Mouse (Mus musculus): Measurements from ENCODE around the gene Yap1.

Yap1 gene

DNA sequence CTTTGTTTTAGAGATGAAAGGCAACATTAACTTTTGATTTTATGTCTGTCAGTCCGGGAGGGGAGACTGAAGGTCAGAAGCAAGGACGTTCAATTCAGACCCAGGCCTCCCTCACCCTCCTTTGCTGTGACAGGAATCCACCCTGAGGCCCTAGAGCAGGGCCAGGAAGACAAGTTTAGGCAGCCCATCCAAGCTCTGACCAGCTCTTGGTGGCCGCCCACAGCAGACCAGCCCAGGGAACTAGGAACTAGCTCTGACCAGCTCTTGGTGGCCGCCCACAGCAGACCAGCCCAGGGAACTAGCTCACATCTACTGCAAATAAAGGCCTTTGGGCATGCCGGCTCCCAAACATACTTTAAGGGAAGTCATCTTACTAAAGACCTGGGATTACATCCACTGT is 26.8 kb downstream of the Yap1 start:
- in situ Hi-C loops (cut with MboI) = no loop called here

DNA sequence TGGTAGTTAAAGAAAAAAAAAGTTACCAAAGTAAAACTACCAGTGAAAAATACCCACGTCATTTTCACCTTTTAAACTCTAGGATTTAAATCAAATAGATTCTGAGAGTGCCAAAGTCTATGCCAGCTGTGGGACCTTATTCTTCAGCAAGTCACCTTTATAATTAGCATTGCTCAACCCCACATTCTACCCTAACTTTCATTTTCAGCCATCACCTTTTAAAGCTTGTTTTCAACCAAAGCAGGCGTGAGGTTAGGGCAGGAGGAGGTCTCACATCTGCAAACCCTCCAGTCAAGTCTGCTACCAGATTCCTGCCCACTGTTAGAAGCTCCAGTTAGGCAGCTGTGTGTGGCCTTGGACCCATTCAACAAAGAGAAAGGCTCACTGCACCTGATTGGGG is 32.4 kb downstream of the Yap1 start:
- in situ Hi-C loops (cut with MboI) = no loop called here

DNA sequence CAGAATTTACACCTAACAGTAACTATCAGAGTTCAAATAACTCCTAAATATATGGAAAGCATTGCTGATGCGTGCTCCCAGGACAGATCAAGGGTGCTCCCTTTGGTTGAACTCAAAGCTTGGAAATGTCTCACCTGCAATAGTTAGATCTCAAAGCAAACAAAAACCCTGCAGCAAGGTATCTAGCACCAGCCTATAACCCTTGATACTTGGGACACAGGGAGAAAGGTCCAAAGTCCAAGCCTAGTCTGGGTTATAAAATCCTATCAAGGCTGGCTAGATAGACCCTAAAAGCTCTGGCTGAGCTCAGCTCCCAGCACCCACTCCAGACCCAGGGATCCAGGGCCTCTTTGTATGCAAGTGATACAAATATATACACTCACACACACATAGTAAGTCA is 36.4 kb downstream of the Yap1 start:
- in situ Hi-C loops (cut with MboI) = no loop called here

DNA sequence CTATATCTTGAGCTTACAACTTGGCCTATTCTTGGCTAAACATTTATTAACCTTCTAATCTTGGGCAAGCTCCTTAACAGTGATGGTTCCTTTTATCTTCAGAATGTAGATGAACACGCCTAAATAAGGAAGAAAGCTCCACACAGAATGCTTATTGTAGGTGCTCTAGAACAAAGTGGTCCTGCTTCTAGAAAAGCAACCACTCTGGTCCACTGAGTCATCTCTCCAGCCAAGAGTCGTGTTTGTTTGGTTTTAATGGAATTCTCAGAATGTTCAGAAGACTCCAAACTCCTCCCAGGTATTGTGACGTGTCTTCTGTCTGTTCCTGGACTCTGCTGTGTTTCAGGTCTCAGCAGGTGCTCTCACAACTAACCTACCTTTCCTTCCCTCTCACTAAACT is 38.8 kb downstream of the Yap1 start:
- in situ Hi-C loops (cut with MboI) = no loop called here

DNA sequence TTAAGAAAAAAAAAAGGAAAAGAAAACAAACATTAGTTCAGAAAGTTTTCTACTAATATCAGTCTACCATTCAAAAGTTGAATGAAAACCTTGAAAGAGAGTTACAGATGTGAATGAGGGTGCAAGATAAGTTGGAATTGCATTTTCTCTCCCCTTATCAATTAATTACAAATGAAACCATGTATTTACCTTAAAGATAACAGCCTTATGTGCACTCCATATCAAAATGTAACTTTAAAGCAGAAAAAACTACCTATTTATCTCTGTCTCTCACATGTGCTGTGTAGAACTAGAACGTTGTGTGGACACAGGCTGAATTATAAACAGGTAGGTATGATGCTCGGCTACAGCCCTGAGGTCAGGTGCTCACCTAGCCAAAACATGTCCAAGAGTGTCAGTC is 40.5 kb downstream of the Yap1 start:
- in situ Hi-C loops (cut with MboI) = no loop called here

DNA sequence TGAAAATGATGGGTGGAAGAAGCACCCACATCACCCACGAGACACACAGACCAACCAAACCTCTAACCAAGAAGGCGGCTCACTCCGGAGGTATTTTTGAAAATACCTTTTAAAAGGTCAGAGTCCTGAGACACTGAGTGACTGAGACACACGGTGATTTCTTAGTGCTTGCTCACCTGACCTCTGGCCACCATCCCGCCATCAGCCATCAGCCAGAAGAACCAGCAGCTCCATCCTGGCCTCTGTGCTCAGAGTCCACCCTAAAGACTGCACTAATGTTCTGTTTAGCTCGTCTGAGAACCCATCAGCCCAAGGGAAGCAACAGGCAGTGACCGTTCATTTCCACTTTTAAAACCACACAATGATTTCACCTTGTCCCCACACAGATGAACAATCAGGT is 41.5 kb downstream of the Yap1 start:
- in situ Hi-C loops (cut with MboI) = no loop called here

DNA sequence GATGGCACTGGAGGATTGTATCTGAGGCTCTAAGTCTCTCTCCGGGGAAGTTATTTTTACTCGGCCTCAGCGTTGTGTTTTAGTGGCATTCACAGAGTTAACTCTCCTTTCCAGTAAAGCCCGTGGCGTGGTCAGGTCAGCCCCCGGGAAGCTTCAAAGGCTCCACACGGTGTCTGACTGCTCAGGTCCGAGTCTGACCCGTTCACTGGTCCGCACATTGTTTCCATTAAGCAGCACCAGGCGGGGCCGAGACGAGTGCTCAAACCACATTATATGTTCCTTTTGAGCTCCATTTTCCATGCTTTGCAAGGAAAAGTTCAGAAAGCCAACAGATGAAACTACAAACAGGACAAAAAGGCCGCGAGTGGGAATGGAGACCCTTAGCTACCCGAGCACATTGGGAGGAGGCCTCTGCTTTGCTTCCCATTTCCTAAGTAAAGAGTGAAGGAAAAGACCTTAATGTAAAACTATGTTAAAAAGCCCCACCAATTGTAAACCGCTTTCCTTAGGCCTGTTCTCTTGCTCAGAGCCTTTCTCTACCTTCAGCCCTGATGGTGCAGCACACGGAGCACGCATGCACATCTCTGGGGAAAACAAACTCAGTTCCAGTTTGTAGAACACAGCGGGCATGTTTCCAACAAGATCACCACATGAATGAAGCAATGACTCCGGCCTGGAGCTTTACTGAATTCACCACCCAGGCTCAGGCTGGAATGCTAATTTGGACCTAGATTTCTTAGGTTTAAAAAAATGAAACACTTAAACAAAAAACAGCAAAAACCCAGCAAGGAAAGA is 42.8 kb downstream of the Yap1 start:
- in situ Hi-C loops (cut with MboI) = no loop called here

DNA sequence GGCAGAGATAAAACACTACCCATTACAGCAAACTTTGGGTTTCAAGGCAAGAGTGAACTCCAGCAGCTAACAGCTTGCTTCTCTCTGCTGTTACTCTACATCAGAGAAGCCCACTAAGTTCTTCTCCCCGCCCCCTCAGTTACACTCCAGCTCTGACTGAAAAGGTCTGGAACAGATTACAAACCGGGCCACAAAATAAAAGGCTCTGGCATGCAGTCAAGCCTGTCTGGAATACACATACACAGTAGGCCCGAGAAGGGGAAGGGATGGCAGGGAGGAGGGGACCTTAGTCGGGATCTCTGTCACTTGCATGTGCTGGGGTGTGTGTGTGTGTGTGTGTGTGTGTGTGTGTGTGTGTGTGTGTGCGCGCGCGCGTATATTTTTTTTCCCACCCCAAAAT is 44.0 kb downstream of the Yap1 start:
- in situ Hi-C loops (cut with MboI) = no loop called here

DNA sequence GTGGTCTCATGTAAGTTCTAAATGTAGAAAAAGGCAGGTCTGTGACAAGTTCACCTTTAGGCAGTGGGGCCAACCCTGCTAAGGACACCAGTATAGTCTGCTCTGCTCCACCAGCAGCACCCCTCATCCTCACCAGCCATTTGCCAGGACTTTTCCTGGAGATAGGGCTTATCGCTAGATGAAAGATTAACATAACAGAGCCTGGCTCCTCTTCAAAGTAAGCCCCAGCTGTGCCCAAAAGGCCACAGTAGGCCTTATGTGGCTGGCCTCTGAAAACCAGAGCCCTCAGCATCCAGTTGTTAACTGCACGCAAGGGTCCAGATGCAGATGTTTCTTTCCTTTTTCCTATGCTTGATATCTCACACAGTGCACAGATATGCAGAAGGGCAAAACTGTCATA is 45.1 kb downstream of the Yap1 start:
- in situ Hi-C loops (cut with MboI) = no loop called here

DNA sequence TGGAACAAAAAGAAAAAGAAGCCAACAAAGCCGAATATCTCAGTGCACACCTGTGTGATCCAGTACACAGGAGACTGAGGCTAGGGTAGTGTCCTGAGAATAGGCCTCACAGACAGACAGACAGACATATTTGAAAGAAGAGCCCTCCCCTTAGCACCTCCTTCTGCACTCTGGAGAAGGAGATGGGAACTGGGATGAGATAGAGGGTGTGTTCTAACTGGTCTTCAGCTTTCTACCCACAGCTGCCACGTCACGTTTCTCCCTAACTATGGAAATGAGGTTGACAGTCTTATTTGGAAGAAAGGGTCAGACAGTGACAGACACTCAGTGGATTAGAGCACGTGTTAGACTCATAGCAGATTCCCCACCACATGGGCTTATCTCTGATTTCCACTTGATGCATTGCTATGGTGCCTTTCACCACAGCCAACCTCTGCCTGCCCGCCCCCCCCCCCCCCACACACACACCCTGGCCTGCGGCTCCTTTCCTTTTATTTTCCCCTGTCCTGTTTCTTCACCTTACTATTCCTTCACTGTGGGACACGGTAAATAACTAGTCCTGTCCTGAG is 46.3 kb downstream of the Yap1 start:
- in situ Hi-C loops (cut with MboI) = no loop called here

DNA sequence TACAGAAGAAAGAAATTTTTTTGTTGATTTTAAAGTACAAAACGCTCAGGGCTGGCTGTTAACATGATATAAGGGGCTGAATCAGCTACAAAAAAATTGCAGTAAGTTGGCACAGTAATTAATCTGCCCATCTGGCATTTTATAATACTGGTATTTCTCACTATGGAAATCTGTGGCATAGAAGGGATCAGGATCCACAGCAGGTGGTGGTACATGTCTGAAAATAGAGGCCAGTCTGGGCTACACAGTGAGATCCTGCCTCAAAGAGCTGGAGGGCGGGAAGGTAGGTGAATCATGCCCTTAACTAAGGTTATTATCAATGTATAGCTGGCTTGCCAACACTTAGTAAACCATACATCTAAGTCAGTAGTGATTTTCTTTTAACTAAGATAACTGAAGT is 47.0 kb downstream of the Yap1 start:
- in situ Hi-C loops (cut with MboI) = no loop called here

DNA sequence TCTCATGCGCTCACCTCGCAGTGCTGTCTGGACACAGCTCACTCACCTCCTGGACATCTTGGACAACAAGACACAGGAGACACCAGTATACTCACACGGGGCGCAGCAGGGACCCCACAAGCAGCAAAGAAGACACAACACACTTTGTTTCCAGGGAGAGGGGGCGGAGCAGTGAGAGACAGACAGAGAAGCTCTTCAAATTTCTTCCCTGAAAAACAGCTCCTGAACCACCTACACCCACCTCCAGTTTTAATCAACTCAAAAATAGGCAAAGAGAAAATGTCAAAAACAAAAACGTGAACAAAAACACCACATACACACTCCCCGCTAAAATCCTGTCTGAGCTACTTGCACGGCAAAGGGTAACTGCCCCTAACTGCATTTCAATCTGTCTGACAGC is 48.0 kb downstream of the Yap1 start:
- in situ Hi-C loops (cut with MboI) = no loop called here

DNA sequence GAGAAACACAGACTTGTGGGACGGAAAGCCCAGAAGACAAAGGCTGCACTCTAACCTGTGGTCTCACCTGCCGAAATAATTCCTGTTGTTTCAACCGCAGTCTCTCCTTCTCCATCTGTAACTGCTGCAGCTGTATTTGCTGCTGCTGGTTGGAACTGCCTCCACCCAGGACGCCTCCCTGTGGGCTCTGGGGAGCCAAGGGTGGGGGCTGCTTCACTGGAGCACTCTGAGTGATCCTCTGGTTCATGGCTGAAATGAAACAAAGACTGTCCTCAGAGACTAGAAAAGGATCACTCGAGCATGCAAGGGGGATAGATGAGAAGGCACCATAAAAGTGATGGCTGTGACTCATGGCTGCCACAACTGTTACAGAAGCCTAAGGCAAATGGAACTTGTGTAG is 51.5 kb downstream of the Yap1 start:
- in situ Hi-C loops (cut with MboI) = no loop called here

DNA sequence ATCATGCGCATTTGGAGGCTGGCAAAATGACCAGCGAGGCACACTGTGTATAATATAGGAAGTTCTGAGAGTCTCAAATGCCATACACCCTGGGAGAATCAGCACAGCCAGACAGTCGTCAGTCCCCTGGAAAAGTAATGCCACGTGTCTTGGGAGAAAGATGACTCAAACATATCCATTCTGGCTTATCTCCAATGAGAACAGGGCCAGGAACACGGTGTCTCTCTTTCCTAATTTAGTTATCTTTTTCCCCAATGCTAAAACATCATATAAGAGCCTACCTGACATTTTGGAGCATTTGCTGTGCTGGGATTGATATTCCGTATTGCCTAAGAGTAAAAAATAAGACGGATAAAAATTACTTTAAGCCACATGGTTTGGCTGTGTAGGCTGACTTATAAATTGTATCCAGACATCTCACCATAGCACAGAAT is 54.2 kb downstream of the Yap1 start:
- in situ Hi-C loops (cut with MboI) = no loop called here

DNA sequence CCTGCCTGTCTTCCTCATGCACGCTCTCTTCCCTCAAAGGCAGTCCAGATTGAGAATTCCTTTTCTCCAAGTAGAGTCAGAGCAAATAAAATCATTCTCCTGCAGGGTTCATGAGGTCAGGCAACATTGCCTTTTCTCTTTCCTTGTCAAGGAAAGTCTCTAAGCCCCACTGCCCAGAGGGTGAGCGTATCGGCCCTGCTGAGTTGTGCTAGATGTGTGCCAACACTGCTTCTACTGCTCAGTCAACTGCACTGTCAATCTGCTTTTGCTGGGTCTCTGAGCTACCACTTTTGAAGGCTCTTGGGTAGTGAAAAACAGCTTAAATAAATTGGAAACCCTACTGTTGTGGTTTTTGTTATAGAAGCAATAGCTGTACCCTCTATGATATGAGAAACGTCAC is 56.5 kb downstream of the Yap1 start:
- in situ Hi-C loops (cut with MboI) = no loop called here

DNA sequence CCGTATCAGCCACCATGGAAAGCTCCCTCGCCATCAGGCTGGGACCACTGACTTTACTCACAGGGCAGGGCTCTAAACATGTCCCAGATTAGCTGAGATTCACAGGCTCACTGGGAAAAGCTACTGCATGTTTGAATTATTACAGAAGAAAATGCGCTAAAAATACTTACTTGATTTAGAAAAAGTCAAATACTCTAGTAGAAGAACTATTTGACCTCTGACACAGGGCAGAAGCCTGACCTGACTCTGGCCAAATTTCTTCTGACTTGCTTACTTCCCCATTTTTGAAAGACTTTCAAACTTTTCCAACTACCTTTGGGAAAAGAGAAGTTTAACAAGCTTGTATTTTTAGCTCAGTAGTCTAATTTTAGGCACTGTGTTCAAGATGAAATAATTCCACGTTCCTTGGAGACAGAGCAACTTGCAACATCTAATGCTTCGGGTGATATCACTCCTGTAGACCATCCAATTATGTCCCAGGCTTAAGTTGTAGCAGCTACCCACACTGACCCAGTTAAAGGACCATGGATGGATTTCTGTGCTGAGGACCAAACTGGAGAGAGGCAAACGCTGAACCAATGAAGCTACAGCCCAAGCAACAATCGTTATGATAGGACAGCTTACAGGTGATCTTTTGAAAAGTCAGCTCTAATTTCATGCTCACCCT is 60.5 kb downstream of the Yap1 start:
- in situ Hi-C loops (cut with MboI) = no loop called here

DNA sequence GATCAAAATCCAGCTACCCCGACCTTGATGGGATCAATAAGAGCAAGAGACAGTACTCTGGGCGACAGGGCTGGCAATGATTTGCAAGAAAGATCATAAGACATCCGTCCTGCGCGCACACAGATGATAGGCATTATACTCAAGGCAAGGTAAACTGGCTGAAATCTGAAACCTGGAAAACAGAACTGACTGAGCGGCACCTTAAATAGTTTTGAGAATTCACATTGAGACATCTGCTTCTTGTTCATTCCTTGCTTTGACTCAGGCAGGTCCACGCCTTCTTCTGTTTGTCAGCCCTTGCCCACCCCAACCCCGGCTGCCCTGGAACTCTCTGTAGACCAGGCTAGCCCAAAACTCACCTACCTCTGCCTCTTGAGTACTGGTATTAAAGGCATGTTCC is 61.7 kb downstream of the Yap1 start:
- in situ Hi-C loops (cut with MboI) = no loop called here

DNA sequence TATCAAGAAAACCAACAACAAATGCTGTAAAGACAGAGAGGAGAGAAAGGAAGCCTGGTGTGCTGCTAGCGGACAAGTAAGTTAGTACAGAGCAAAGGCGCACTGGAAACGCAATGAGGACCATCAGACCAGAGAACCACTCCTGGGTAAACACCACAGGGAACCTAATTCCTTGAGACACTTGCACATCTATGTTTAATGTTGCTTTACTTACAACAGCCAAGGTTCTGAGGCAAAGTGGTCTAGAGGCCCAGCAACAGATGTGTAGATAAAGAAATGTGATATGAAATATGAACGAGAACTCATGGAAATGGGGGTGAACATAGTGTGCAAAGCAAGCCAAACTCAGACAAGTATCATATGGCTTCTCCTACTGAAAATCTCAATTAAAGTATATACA is 64.3 kb downstream of the Yap1 start:
- in situ Hi-C loops (cut with MboI) = no loop called here

DNA sequence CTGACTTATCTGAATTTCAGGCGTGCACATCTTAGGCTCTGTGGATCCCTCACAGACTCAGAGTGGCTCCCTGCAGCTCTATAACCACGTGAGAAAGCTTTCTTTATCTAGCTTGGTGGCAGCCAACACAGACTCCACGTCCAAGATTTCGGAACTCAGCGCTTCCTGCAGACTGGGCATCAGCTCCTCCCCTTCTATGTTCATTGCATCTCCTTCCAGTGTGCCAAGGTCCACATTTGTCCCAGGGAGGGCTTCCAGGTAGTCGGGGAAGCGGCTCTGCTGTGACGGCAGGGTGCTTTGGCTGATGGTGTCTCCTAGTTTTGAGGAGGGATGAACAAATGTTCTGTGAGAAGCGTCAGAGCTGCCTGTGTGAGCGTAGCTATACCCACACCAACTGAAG is 70.0 kb downstream of the Yap1 start:
- in situ Hi-C loops (cut with MboI) = no loop called here

DNA sequence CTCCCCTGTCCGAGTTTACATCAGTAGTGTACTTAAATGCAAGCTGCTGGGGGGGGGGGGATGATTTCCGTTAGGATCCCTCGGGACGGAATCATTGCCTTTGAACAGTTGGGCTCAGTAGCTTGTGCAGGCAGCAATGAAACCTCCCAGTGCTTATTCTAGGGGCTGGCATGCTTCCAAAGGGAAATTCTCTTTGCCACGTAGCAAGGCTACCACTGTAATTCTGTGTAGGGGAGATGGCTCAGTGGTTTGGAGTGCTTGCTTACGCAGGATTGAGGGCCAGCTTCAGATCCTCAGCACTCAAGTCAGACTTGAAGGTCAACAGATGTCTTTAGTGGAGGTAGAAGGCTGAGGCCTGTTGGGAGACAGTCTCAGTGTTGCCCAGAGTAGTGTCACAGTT is 74.8 kb downstream of the Yap1 start:
- in situ Hi-C loops (cut with MboI) = no loop called here

DNA sequence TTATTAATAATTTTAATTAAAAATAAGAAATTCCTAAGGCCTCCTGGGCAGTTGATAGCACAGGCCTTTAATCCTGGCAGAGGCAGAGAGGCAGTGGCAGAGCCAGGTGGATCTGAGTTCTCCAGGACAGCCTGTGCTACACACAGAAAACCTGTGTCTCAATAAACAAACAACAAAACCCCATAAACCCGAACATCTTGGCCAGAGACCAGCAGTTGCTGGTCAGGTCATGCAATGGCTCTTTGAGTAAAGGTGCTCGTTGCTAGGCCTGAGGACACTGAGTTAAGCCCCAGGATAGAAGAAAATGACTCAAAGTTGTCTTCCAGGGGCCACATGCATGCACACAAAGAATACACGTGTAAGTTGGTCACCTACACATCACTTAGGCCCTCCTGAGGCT is 75.5 kb downstream of the Yap1 start:
- in situ Hi-C loops (cut with MboI) = no loop called here

DNA sequence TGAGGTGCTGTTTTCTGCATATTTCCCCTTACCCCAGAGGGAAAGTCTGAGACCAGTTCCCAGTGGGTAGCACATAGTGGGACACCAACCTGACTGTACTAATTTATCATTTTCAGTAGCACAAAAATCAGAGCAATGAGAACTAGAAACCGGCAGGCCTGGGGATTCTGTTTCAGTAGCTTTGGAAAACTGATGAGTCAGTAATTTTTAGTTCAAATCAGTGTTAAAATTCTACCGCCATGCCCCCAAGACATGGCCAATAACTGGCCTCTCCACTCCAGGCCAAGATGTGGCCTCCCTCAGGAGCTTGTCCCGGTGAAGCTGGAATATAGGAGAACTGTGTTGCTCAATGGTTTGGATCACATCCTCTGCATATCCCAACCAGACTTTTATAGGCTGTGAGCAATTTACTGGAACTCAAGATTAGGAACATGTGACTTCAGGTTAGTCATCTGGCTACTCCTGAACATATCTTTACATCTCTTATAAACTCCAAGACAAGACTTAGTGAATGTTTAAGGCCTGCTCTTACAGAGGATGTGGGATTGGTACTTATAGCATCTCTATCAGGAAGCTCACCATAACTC is 76.1 kb downstream of the Yap1 start:
- in situ Hi-C loops (cut with MboI) = no loop called here

DNA sequence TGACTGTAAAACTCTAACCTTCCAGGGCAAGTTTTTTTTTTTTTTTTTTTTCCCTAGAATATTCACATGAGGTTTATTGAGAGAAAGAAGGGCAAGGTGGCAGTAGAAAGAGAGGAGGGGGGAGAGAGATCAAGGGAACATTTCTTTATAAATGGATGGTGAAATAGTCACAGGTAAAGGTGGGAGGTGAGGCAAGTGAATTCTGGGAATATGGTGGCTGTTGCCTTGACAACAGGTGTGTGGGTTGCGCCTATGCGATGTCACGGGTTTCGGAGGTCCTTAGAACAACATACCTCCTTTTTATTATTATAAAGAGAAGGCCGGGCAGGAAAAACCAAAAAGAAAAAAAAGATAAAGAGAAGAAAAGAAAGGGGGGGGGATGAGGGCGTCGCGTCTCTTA is 89.5 kb downstream of the Yap1 start:
- in situ Hi-C loops (cut with MboI) = no loop called here
